In genomic region chr6:50300622-50301021, GRCm38 (mm10) we compare ENCODE assay signal across 28 mouse cellular contexts. TPM values are rescaled to one million over a fixed set of nuclear protein-coding genes. Genes with fewer than 3 reads are reported as not detected.
DNase-seq lines count a peak whose midpoint lies in the region; ATAC-seq and TF ChIP-seq lines count a peak whose summit lies in the region.
"Had no signal": no experiment of that assay in that cellular context is flagged by ENCODE, and none has a peak within 500 bp of the region (broad histone marks: within the 10 kb centered on the region; RNA-seq: fewer than 3 reads in every experiment).

No protein-coding gene starts in this region.

- no peak overlapping the region for H3K9ac ChIP-seq in midbrain, embryonic 16.5 days (ENCODE audit: low read depth, low read length)
- H3K9ac ChIP-seq: embryonic facial prominence, embryonic 12.5 days; forebrain, embryonic 15.5 days; heart, embryonic 12.5 days; hindbrain, embryonic 14.5 days; liver, embryonic 13.5 days; neural tube, embryonic 12.5 days had no signal

- peak; percentile 35; the same call in 1 of the 2 replicates for TF ChIP-seq CTCF in layer of hippocampus, adult 2 months (conservative IDR thresholded peaks at IDR 0.05)

- H3K27ac ChIP-seq in layer of hippocampus, adult 2 months = no peak overlapping the region
- no peak overlapping the region for H3K27ac ChIP-seq in midbrain, embryonic 16.5 days (ENCODE audit: low read length)
- H3K27ac ChIP-seq: embryonic facial prominence, embryonic 12.5 days; forebrain, embryonic 15.5 days; heart, adult 2 months; hindbrain, embryonic 14.5 days; liver, embryonic 13.5 days; neural tube, embryonic 12.5 days had no signal

- no peaks in the 10 kb centered on the region for H3K9me3 ChIP-seq in midbrain, embryonic 16.5 days (replicated peaks; ENCODE audit: control insufficient read depth, low read length, poor library complexity, severe bottlenecking)
- H3K9me3 ChIP-seq: embryonic facial prominence, embryonic 12.5 days; forebrain, embryonic 15.5 days; heart, embryonic 12.5 days; liver, embryonic 13.5 days; neural tube, embryonic 12.5 days had no signal

- peak overlapping the region; percentile 20; the same call in 1 of the 2 replicates for H3K4me2 ChIP-seq in midbrain, embryonic 16.5 days (ENCODE audit: low read length)
- H3K4me2 ChIP-seq: embryonic facial prominence, embryonic 12.5 days; forebrain, embryonic 15.5 days; heart, embryonic 12.5 days; hindbrain, embryonic 14.5 days; liver, embryonic 13.5 days; neural tube, embryonic 12.5 days had no signal

- no peaks in the 10 kb centered on the region for H3K36me3 ChIP-seq in midbrain, embryonic 16.5 days (ENCODE audit: control insufficient read depth, insufficient read depth, low read length)
- H3K36me3 ChIP-seq: forebrain, embryonic 15.5 days; liver, embryonic 13.5 days; neural tube, embryonic 12.5 days had no signal

- H3K4me1 ChIP-seq in midbrain, embryonic 16.5 days (ENCODE audit: control insufficient read depth, insufficient read depth, low read length) = no peaks in the 10 kb centered on the region; the same call in 1 of the 2 replicates
- H3K4me1 ChIP-seq: embryonic facial prominence, embryonic 12.5 days; forebrain, embryonic 15.5 days; liver, embryonic 13.5 days; neural tube, embryonic 12.5 days had no signal

- no peaks in the 10 kb centered on the region for H3K27me3 ChIP-seq in midbrain, embryonic 16.5 days (ENCODE audit: control insufficient read depth, insufficient read depth, low read depth, low read length)
- H3K27me3 ChIP-seq: embryonic facial prominence, embryonic 12.5 days; forebrain, embryonic 15.5 days; heart, embryonic 12.5 days; liver, embryonic 13.5 days; neural tube, embryonic 12.5 days had no signal

- no peak for DNase-seq in layer of hippocampus, adult 2 months (ENCODE audit: low spot score in 2 of 2)
- DNase-seq in layer of hippocampus, adult 11-12 months (ENCODE audit: low spot score) = no peak
- peak; percentile 37 for DNase-seq in thymus, postnatal 0 days (ENCODE audit: low spot score)
- no peak for DNase-seq in thymus, adult 18-20 months
- no peak for DNase-seq in frontal cortex, postnatal 10 days (ENCODE audit: low spot score in 2 of 2)
- DNase-seq in retina, embryonic 14.5 days (ENCODE audit: low spot score) = no peak
- DNase-seq: adrenal gland, adult 8-10 months; cerebellum, adult 8-10 months; cerebellum, postnatal 25 days; heart, adult 2 months; heart, postnatal 4 days; kidney, adult 11 months; kidney, postnatal 14 days; left cerebral cortex, postnatal 4 days; liver, embryonic 13.5 days; lung, adult 2 months; lung, postnatal 10 days; right cerebral cortex, postnatal 14 days; thymus, postnatal 25 days had no signal

- 30% methylated on average over 6 of the region's 6 CpGs for WGBS in midbrain, embryonic 16.5 days

- H3K4me3 ChIP-seq in layer of hippocampus, adult 2 months = no peak overlapping the region
- no peak overlapping the region for H3K4me3 ChIP-seq in midbrain, embryonic 16.5 days (ENCODE audit: low read depth, low read length)
- H3K4me3 ChIP-seq: embryonic facial prominence, embryonic 12.5 days; forebrain, embryonic 15.5 days; heart, adult 2 months; heart, embryonic 12.5 days; liver, embryonic 13.5 days; myocyte; neural tube, embryonic 12.5 days had no signal

- ATAC-seq in midbrain, embryonic 16.5 days = peak; percentile 12
- ATAC-seq: activated CD4-positive, CD25-positive, alpha-beta regulatory T cell, adult 4 months; forebrain, embryonic 15.5 days; inflammation-experienced regulatory T-cells, adult 6 months had no signal

RNA-seq across cellular contexts. Expression of gene Gsdme, which starts 37.0 kb away (rescaled TPM):
- 10 to 100 TPM; 10.9 to 12.4 TPM for total RNA-seq in layer of hippocampus, adult 2 months (2021)
- polyA plus RNA-seq in thymus, postnatal 0 days (2015; fragmentation: Nextera tagmentation; extraction: Ambion mirVana) = 19.1 and 23.8 TPM in 2 replicates
- polyA plus RNA-seq in midbrain, embryonic 16.5 days (2015; fragmentation: Nextera tagmentation; extraction: Ambion mirVana) = 89.6 and 96.4 TPM in 2 replicates
